Mouse (Mus musculus) C2C12 (cell line): Measurements from ENCODE around the gene Bsnd. TPM values are rescaled to one million over a fixed set of nuclear protein-coding genes. Genes with fewer than 3 reads are reported as not detected.

Experiments
- H3K27me3 ChIP-seq: one replicate; pipeline ENCODE4 v1.6.1; 2011; ENCODE audit not compliant: control insufficient read depth, insufficient read depth, insufficient read length
- H3K36me3 ChIP-seq: one replicate; pipeline ENCODE4 v1.6.1; 2011; ENCODE audit not compliant: control insufficient read depth, insufficient read depth
- H3K4me3 ChIP-seq: one replicate; pipeline ENCODE4 v1.5.1; 2011; ENCODE audit warnings: mild to moderate bottlenecking, control low read depth; ENCODE audit not compliant: poor library complexity, insufficient read depth, severe bottlenecking
- H3K79me2 ChIP-seq: one replicate; pipeline ENCODE4 v1.6.1; 2011; ENCODE audit not compliant: control insufficient read depth, insufficient read depth
- H3K79me3 ChIP-seq: one replicate; pipeline ENCODE4 v1.6.1; 2011; ENCODE audit warnings: low read depth, control low read depth
- H3ac ChIP-seq: one replicate; pipeline ENCODE3; 2011; ENCODE audit warnings: low read depth; ENCODE audit not compliant: control insufficient read depth, insufficient read length
- CEBPB ChIP-seq: IDR thresholded peaks from one replicate; pipeline ENCODE4 v1.6.1; 2011; ENCODE audit warnings: low read depth, mild to moderate bottlenecking, control low read depth, moderate library complexity
- CTCF ChIP-seq: IDR thresholded peaks from one replicate; pipeline ENCODE4 v1.5.1; 2011; ENCODE audit not compliant: control insufficient read depth, insufficient read depth, insufficient read length
- FOSL1 ChIP-seq: IDR thresholded peaks from one replicate; pipeline ENCODE4 v1.8.0; 2011; ENCODE audit warnings: mild to moderate bottlenecking, low read length; ENCODE audit not compliant: poor library complexity, insufficient read depth, severe bottlenecking
- MAX ChIP-seq: IDR thresholded peaks from one replicate; pipeline ENCODE4 v1.6.1; 2011; ENCODE audit warnings: mild to moderate bottlenecking, control low read depth
- MYOD1 ChIP-seq: IDR thresholded peaks from one replicate; pipeline ENCODE4 v1.6.1; 2011; ENCODE audit warnings: low read depth; ENCODE audit not compliant: control insufficient read depth, insufficient read length
- MYOG ChIP-seq: IDR thresholded peaks from one replicate; pipeline ENCODE4 v1.6.1; 2011; ENCODE audit not compliant: control insufficient read depth, insufficient read length; ENCODE audit errors: extremely low read depth
- USF1 ChIP-seq: IDR thresholded peaks from one replicate; pipeline ENCODE4 v1.6.1; 2011; ENCODE audit warnings: low read depth, mild to moderate bottlenecking, control low read depth, moderate library complexity
- polyA plus RNA-seq: library from polyadenylated mRNA; unstranded; fragments of >200 nt; fragmentation: generic; extraction: Trizol; gene quantifications from one replicate; pipeline ENCODE4 v1.2.1, GENCODE M21; 2012; ENCODE audit warnings: missing spikeins

Bsnd gene
- polyA plus RNA-seq, 1 experiment, result not detected

DNA sequence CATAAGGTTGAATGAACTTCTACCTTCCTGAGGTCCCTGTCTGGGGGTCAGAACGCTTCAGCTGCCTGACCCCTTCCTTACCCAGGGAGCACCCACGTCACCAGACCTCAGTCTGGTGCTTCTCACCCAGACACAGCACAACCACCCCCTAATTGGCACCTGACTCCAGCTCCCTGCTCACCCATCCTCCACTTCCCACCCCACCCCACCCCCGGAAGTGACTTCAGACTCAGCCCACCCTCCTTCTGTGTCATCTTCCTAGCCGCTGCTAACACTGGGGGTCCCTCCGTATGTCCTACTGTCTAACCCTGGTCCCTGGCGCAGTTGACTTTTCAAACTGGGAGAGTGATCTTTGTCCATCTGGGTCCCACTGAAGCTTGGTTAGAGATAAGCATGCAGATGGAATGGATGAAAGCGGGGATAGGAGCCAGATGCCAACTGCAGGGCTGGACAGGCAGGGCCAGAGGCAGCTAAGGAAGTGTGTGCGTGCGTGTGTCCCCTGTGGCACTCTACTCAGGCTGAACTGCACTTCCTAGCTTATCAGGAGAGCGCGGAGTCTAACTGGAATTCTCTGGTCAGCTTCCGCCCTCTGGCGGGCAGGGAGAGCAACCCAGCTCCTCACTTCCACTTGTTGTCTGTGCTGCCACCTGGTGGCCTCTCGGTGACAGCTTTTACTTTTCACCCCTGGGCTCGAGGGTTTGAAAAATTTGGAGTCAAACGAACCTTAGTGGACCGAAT lies 37.5 kb upstream of the Bsnd start:
- no peaks in the 10 kb centered on the region for H3K79me2 ChIP-seq
- H3ac ChIP-seq, result no peak overlapping the region
- no peaks in the 10 kb centered on the region for H3K27me3 ChIP-seq
- no peaks in the 10 kb centered on the region for H3K36me3 ChIP-seq
- no peak overlapping the region for H3K4me3 ChIP-seq
- no peaks in the 10 kb centered on the region for H3K79me3 ChIP-seq
- TF ChIP-seq MAX (peak; percentile 33), CTCF (peak; percentile 98), CEBPB (no peak)

DNA sequence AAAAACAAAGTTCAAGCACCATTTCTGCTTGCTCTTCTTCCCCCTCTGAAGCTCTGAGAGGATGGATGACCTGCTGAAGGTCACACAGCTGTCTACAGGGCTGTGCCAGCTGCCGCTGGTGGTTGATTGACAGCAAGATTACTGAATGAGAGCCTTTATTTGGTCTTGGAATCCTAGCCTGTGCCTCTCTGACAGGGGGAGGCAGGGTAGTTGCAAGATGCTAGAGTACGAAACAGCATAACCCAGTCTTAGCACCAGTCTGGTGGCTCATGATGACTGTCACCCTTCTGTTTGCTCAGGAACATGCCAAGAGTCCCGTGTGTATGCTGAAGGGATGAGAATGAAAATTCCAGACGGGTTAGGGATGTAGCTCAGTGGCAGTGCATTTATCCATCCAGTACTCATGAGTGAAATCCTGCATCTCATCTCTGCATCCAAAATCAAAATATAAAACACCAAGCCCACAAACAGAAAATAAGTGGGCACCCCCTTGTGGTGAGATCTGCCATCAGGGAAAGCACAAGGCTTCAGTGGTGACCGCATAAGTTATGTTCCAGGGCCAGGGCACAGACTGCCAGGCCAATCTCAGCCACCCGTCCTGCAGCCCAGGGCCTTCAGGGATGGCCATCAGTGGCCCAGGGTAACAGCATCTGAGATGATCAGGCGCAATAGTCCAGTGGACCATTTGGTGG lies 35.9 kb upstream of the Bsnd start:
- no peak for TF ChIP-seq FOSL1
- TF ChIP-seq CEBPB, result no peak
- TF ChIP-seq CTCF, result no peak
- TF ChIP-seq USF1, result no peak
- no peak for TF ChIP-seq MAX
- TF ChIP-seq MYOD1, result no peak
- no peak for TF ChIP-seq MYOG
- no peak overlapping the region for H3ac ChIP-seq
- H3K4me3 ChIP-seq, result no peak overlapping the region
- H3K27me3 ChIP-seq, result no peaks in the 10 kb centered on the region
- H3K79me2 ChIP-seq, result no peaks in the 10 kb centered on the region
- no peaks in the 10 kb centered on the region for H3K79me3 ChIP-seq
- no peaks in the 10 kb centered on the region for H3K36me3 ChIP-seq

DNA sequence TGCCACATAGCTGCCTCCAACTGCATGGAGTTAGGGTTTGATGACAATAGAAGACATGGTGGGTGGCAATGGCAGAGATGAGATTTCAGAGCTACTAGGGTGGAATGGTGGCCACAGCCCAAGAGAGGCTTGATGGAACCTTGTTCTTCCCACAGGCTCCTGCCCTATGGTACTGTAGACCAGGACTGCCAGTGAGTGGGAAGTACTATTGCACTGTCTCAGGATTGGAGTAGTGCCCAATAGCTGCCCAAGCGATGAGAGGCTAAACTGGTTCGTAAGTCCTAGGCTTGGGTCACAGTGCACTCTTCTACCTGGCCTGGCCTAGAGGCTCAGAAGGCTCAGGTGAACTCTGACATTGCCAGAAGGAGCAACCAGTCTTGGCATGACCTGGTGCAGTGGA lies 32.9 kb upstream of the Bsnd start:
- Histone ChIP-seq H3K4me3 (no peak overlapping the region), H3K79me3 (no peaks in the 10 kb centered on the region), H3K27me3 (no peaks in the 10 kb centered on the region), H3K79me2 (no peaks in the 10 kb centered on the region), H3K36me3 (no peaks in the 10 kb centered on the region), H3ac (no peak overlapping the region)
- no peak for TF ChIP-seq CTCF
- no peak for TF ChIP-seq CEBPB
- TF ChIP-seq FOSL1, result no peak
- TF ChIP-seq MYOD1, result no peak

DNA sequence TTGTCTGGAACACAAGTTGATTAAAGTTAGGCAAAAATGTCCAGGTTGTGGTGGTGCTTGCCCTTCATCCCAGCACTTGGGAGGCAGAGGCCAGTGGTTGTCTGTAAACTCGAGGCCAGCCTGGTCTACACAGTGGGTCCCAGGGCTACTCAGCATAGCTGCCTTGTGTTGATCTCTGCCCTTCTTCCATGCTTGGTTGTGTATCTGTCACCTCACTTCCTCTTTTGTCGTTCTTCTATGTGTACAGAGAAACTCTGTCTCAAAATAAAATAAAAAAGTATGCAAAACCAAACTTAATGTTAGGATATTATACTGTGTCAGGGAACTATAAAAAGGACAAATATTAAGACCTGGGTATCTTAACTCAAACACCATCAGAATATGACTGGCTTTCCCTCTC lies 32.0 kb upstream of the Bsnd start:
- H3K27me3 ChIP-seq, result no peaks in the 10 kb centered on the region
- no peak overlapping the region for H3ac ChIP-seq
- H3K36me3 ChIP-seq, result no peaks in the 10 kb centered on the region
- H3K4me3 ChIP-seq, result no peak overlapping the region
- no peaks in the 10 kb centered on the region for H3K79me3 ChIP-seq
- H3K79me2 ChIP-seq, result no peaks in the 10 kb centered on the region
- no peak for TF ChIP-seq MYOG
- no peak for TF ChIP-seq USF1
- TF ChIP-seq FOSL1, result no peak

DNA sequence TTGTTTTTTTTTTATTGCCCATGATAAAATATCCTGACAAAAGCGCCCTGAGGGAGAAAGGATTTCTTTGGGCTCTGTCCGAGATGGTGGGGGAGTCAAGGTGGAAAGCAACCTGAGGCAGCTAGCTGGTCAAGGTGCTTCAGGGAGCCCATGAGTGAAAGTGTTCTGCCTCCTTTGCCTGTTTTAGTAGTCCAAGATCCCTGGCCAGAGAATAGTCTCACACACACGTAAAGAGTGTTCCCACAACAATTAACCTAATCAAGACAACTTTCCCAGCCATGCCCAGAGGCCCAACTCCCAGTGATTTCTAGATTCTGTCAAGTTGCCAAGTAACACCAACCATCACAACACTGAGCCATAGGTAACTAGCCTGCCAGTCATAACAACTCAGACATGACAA lies 30.5 kb upstream of the Bsnd start:
- peaks cover 4% of the 10 kb centered on the region for H3K27me3 ChIP-seq
- no peaks in the 10 kb centered on the region for H3K36me3 ChIP-seq
- H3K79me2 ChIP-seq, result no peaks in the 10 kb centered on the region
- TF ChIP-seq CEBPB (no peak), MAX (no peak), USF1 (no peak), CTCF (no peak), FOSL1 (no peak), MYOD1 (no peak), MYOG (no peak)
- no peak overlapping the region for H3K4me3 ChIP-seq
- no peaks in the 10 kb centered on the region for H3K79me3 ChIP-seq
- H3ac ChIP-seq, result no peak overlapping the region

DNA sequence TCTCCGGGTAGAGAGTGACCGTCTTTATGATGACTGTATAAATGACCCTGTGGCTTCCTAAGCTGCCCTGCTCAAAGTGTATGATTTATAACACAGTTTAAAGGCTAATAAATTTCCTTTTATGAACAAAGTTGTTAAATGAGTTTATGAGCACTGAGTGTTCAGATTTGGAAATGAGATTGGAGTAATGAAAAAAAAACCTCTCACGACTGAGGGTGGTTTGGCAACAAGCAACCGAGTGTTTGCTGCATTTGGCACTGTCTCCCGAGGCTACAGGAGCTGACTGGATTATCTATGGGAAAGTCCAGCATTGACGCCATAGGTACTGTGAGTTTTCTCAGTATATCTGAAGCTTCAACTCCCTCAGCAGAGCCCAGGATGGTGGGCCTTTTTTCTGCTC lies 22.5 kb upstream of the Bsnd start:
- Histone ChIP-seq H3K79me3 (no peaks in the 10 kb centered on the region), H3K79me2 (no peaks in the 10 kb centered on the region), H3K27me3 (peaks cover 21% of the 10 kb centered on the region), H3ac (no peak overlapping the region), H3K4me3 (no peak overlapping the region), H3K36me3 (no peaks in the 10 kb centered on the region)
- TF ChIP-seq MYOD1 (no peak), FOSL1 (no peak), MYOG (no peak), CEBPB (no peak), MAX (no peak), USF1 (no peak), CTCF (no peak)
